In the genomic region with DNA sequence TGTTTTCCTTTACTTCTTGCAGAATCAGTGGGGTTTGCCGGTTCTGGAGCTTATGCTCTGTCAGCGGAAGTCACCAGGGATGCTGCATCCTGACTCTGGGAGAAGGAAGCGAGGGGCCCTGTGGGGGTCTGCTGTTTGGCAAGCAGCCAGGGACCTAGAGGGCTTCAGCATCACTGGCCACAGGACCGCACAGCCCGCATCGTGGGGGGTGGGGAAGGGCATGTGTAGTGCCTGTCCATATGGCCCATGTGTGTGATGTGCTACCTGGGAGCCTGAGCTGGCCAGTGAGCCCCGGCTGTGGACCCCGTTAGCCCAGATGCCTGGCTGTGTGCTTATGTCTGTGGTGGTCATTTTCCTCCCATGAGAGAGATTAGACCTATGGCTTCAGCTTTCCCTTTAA, we compare ENCODE assay signal across 17 mouse cellular contexts. TPM values are rescaled to one million over a fixed set of nuclear protein-coding genes. Genes with fewer than 3 reads are reported as not detected.
DNase-seq lines count a peak whose midpoint lies in the region; ATAC-seq lines count a peak whose summit lies in the region.
"Had no signal": no experiment of that assay in that cellular context is flagged by ENCODE, and none has a peak within 500 bp of the region (broad histone marks: within the 10 kb centered on the region; RNA-seq: fewer than 3 reads in every experiment).

No protein-coding gene starts in this region.

- no peak for ATAC-seq in heart, embryonic 15.5 days (replicated peaks; ENCODE audit: insufficient number of reproducible peaks, insufficient read depth, low FRiP score, low read depth)
- ATAC-seq in kidney, embryonic 16.5 days (ENCODE audit: low FRiP score, low TSS enrichment), result no peak
- no peak for ATAC-seq in liver, embryonic 15.5 days (ENCODE audit: insufficient read depth)
- ATAC-seq in megakaryocyte-erythroid progenitor cell, adult 5-6 weeks (replicated peaks; ENCODE audit: low FRiP score, low TSS enrichment, poor library complexity, severe bottlenecking), result no peak
- ATAC-seq: forebrain, embryonic 14.5 days had no signal

- H3K27ac ChIP-seq in heart, embryonic 15.5 days, result peak overlapping the region; percentile 62; the same call in 1 of the 2 replicates
- H3K27ac ChIP-seq in kidney, embryonic 16.5 days (ENCODE audit: low read length), result peak overlapping the region; percentile 11; the same call in 1 of the 2 replicates
- H3K27ac ChIP-seq in liver, embryonic 15.5 days (replicated peaks), result peak overlapping the region; percentile 64
- H3K27ac ChIP-seq: embryonic facial prominence, embryonic 13.5 days; limb, embryonic 13.5 days had no signal

- 79% methylated on average over 8 of the region's 8 CpGs for WGBS in heart, embryonic 15.5 days
- 72% methylated on average over 8 of the region's 8 CpGs for WGBS in kidney, embryonic 16.5 days
- 69% methylated on average over 8 of the region's 8 CpGs for WGBS in liver, embryonic 15.5 days (ENCODE audit: insufficient replicate concordance)

- no peak overlapping the region for H3K4me2 ChIP-seq in heart, embryonic 15.5 days
- H3K4me2 ChIP-seq in kidney, embryonic 16.5 days (replicated peaks; ENCODE audit: low read depth, low read length), result no peak overlapping the region
- no peak overlapping the region; the same call in 1 of the 2 replicates for H3K4me2 ChIP-seq in liver, embryonic 15.5 days
- H3K4me2 ChIP-seq: embryonic facial prominence, embryonic 13.5 days; limb, embryonic 13.5 days had no signal

- H3K9me3 ChIP-seq in heart, embryonic 15.5 days (replicated peaks), result no peaks in the 10 kb centered on the region
- no peaks in the 10 kb centered on the region for H3K9me3 ChIP-seq in kidney, embryonic 16.5 days (ENCODE audit: low read length)
- no peaks in the 10 kb centered on the region for H3K9me3 ChIP-seq in liver, embryonic 15.5 days (replicated peaks)
- H3K9me3 ChIP-seq: embryonic facial prominence, embryonic 13.5 days; limb, embryonic 13.5 days had no signal

- DNase-seq in cerebellum, postnatal 10 days, result peak; percentile 38 to 56
- no peak for DNase-seq in cerebellum, adult 8-10 months
- DNase-seq in heart, adult 8-10 months (ENCODE audit: low spot score), result no peak
- no peak for DNase-seq in kidney, postnatal 4 days
- DNase-seq: adrenal gland, adult 2 months; cerebellum, adult 9-11 months; gastrocnemius, postnatal 25 days; kidney, adult 9 months; midbrain, embryonic 14.5 days; retina, postnatal 1 day had no signal

- H3K4me3 ChIP-seq in heart, embryonic 15.5 days, result no peak overlapping the region
- no peak overlapping the region for H3K4me3 ChIP-seq in kidney, embryonic 16.5 days (ENCODE audit: low read length)
- H3K4me3 ChIP-seq in liver, embryonic 15.5 days (replicated peaks), result no peak overlapping the region
- H3K4me3 ChIP-seq: embryonic facial prominence, embryonic 13.5 days; limb, embryonic 13.5 days had no signal

- H3K4me1 ChIP-seq in heart, embryonic 15.5 days (replicated peaks), result peaks cover 44% of the 10 kb centered on the region
- peaks cover 18% of the 10 kb centered on the region; the same call in 1 of the 2 replicates for H3K4me1 ChIP-seq in kidney, embryonic 16.5 days (ENCODE audit: insufficient read depth, low read length)
- H3K4me1 ChIP-seq in liver, embryonic 15.5 days (replicated peaks), result peaks cover 59% of the 10 kb centered on the region
- H3K4me1 ChIP-seq: limb, embryonic 13.5 days had no signal

- peaks cover 39% of the 10 kb centered on the region for H3K36me3 ChIP-seq in heart, embryonic 15.5 days
- H3K36me3 ChIP-seq in kidney, embryonic 16.5 days (ENCODE audit: insufficient read depth, low read length), result peaks cover 21% of the 10 kb centered on the region
- peaks cover 79% of the 10 kb centered on the region for H3K36me3 ChIP-seq in liver, embryonic 15.5 days (replicated peaks)

- H3K9ac ChIP-seq in heart, embryonic 15.5 days, result no peak overlapping the region
- no peak overlapping the region for H3K9ac ChIP-seq in kidney, embryonic 16.5 days (replicated peaks; ENCODE audit: low read length)
- H3K9ac ChIP-seq in liver, embryonic 15.5 days, result no peak overlapping the region
- H3K9ac ChIP-seq: limb, embryonic 13.5 days had no signal

- no peaks in the 10 kb centered on the region for H3K27me3 ChIP-seq in heart, embryonic 15.5 days
- H3K27me3 ChIP-seq in kidney, embryonic 16.5 days (ENCODE audit: insufficient read depth, low read length), result no peaks in the 10 kb centered on the region
- no peaks in the 10 kb centered on the region for H3K27me3 ChIP-seq in liver, embryonic 15.5 days
- H3K27me3 ChIP-seq: embryonic facial prominence, embryonic 13.5 days; limb, embryonic 13.5 days had no signal

RNA-seq across cellular contexts. Expression of gene Pttg1ip, which starts 8.2 kb away (rescaled TPM):
- 105 and 125 TPM in 2 replicates for polyA plus RNA-seq in heart, embryonic 15.5 days (2015; fragmentation: Nextera tagmentation; extraction: Ambion mirVana)
- total RNA-seq in heart, adult 8-10 months (2022), result 100 to 1,000 TPM; 132 to 142 (median 134) TPM
- polyA plus RNA-seq in kidney, embryonic 16.5 days (2015; fragmentation: Nextera tagmentation; extraction: Ambion mirVana), result 194 and 206 TPM in 2 replicates
- polyA plus RNA-seq in liver, embryonic 15.5 days (2015; fragmentation: Nextera tagmentation; extraction: Ambion mirVana), result 79.6 and 89.2 TPM in 2 replicates
- 31.7 and 48.4 TPM in 2 replicates for total RNA-seq in megakaryocyte-erythroid progenitor cell, adult 5-6 weeks (2014; fragmentation: Nextera tagmentation)
- 36.3 and 37.6 TPM in 2 replicates for total RNA-seq in megakaryocyte-erythroid progenitor cell, adult 5-6 weeks (2017)

RNA-seq across cellular contexts. Expression of gene Sumo3, which starts 16.1 kb away (rescaled TPM):
- 138 and 169 TPM in 2 replicates for polyA plus RNA-seq in heart, embryonic 15.5 days (2015; fragmentation: Nextera tagmentation; extraction: Ambion mirVana)
- 10 to 100 TPM; 59.3 to 76.7 (median 67.5) TPM for total RNA-seq in heart, adult 8-10 months (2022)
- 365 and 369 TPM in 2 replicates for polyA plus RNA-seq in kidney, embryonic 16.5 days (2015; fragmentation: Nextera tagmentation; extraction: Ambion mirVana)
- 91.2 and 93.4 TPM in 2 replicates for polyA plus RNA-seq in liver, embryonic 15.5 days (2015; fragmentation: Nextera tagmentation; extraction: Ambion mirVana)
- total RNA-seq in megakaryocyte-erythroid progenitor cell, adult 5-6 weeks (2014; fragmentation: Nextera tagmentation), result 71.3 and 81.0 TPM in 2 replicates
- 150 and 265 TPM in 2 replicates for total RNA-seq in megakaryocyte-erythroid progenitor cell, adult 5-6 weeks (2017)

RNA-seq across cellular contexts. Expression of gene Gm49325, which starts 16.2 kb away (rescaled TPM):
- polyA plus RNA-seq in heart, embryonic 15.5 days (2015; fragmentation: Nextera tagmentation; extraction: Ambion mirVana), result 0.60 and 3.9 TPM in 2 replicates
- total RNA-seq in heart, adult 8-10 months (2022), result 10 to 100 TPM in 3 of 4 experiments, 1 to 10 TPM in 1; 8.3 to 15.8 (median 13.9) TPM
- 2.2 TPM in 1 of 2 replicates, not detected in the other for polyA plus RNA-seq in kidney, embryonic 16.5 days (2015; fragmentation: Nextera tagmentation; extraction: Ambion mirVana)
- 0.82 TPM in 1 of 2 replicates, not detected in the other for polyA plus RNA-seq in liver, embryonic 15.5 days (2015; fragmentation: Nextera tagmentation; extraction: Ambion mirVana)
- total RNA-seq in megakaryocyte-erythroid progenitor cell, adult 5-6 weeks (2014; fragmentation: Nextera tagmentation), result not detected in 2 replicates
- not detected in 2 replicates for total RNA-seq in megakaryocyte-erythroid progenitor cell, adult 5-6 weeks (2017)
- polyA plus RNA-seq: adrenal gland, adult 2 months had no signal

RNA-seq across cellular contexts. Expression of gene Ube2g2, which starts 32.3 kb away (rescaled TPM):
- polyA plus RNA-seq in heart, embryonic 15.5 days (2015; fragmentation: Nextera tagmentation; extraction: Ambion mirVana), result 66.3 and 85.1 TPM in 2 replicates
- total RNA-seq in heart, adult 8-10 months (2022), result 10 to 100 TPM; 78.9 to 82.9 (median 81.2) TPM
- polyA plus RNA-seq in kidney, embryonic 16.5 days (2015; fragmentation: Nextera tagmentation; extraction: Ambion mirVana), result 78.8 and 90.2 TPM in 2 replicates
- polyA plus RNA-seq in liver, embryonic 15.5 days (2015; fragmentation: Nextera tagmentation; extraction: Ambion mirVana), result 47.0 and 58.0 TPM in 2 replicates
- total RNA-seq in megakaryocyte-erythroid progenitor cell, adult 5-6 weeks (2014; fragmentation: Nextera tagmentation), result 39.4 and 43.2 TPM in 2 replicates
- total RNA-seq in megakaryocyte-erythroid progenitor cell, adult 5-6 weeks (2017), result 48.1 and 50.7 TPM in 2 replicates

RNA-seq across cellular contexts. Expression of gene Itgb2, which starts 59.7 kb away (rescaled TPM):
- polyA plus RNA-seq in heart, embryonic 15.5 days (2015; fragmentation: Nextera tagmentation; extraction: Ambion mirVana), result 2.1 and 6.2 TPM in 2 replicates
- total RNA-seq in heart, adult 8-10 months (2022), result 10 to 100 TPM in 1 of 4 experiments, 1 to 10 TPM in 3; 3.3 to 25.5 (median 3.7) TPM
- 1.6 and 1.7 TPM in 2 replicates for polyA plus RNA-seq in kidney, embryonic 16.5 days (2015; fragmentation: Nextera tagmentation; extraction: Ambion mirVana)
- 17.1 and 18.5 TPM in 2 replicates for polyA plus RNA-seq in liver, embryonic 15.5 days (2015; fragmentation: Nextera tagmentation; extraction: Ambion mirVana)
- 10.4 and 26.2 TPM in 2 replicates for total RNA-seq in megakaryocyte-erythroid progenitor cell, adult 5-6 weeks (2014; fragmentation: Nextera tagmentation)
- total RNA-seq in megakaryocyte-erythroid progenitor cell, adult 5-6 weeks (2017), result 13.2 and 14.2 TPM in 2 replicates

Comparison
In these comparisons a context has a peak if more than half of its experiments do, and no peak if none do; other contexts are left out.
1. DNase-seq: peak in cerebellum, postnatal 10 days (2 of 2); none in cerebellum, adult 8-10 months (single experiment), heart, adult 8-10 months (single experiment) and kidney, postnatal 4 days (0 of 2).
2. H3K27ac ChIP-seq: peak in every context shown above with its lines; median percentile 64 in liver, embryonic 15.5 days; 62 in heart, embryonic 15.5 days; 11 in kidney, embryonic 16.5 days.